Mouse (Mus musculus) heart, adult 9 months (tissue): Measurements from ENCODE around the gene Fermt3.
"Not testable (repeated sequence)": the region's sequence is repeated elsewhere in the genome, so short reads cannot be mapped to it uniquely, and the experiment has no call there.

ENCODE experiments used
- DNase-seq, 2 experiments: peaks; one replicate each; pipeline ENCODE4 v3.0.0; 2022; ENCODE audit warnings: low spot score in 2 of 2

Gene Fermt3

DNA sequence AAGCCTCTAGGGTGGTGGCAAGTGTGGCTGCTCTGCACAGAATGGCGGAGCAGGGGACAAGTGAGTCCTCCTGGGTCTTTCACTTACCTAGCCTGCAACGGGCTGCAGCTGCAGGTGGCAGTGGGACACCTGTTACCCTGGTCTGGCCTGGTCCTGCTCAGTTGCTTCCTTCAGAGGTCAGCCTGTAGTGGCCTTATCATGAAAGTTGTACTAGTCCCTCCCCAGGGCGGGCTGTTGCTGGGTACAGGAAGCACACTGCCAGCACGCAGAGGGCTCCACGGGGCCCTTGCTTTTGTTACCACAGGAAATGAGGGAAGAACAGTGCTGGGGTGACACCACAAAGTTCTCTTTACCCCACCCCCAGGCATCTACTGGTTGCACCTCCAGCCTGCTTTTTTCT lies at the start of gene Fermt3:
Gene Fermt3 (minus strand): TSS at position 279 of the 400 bp plus-strand sequence.
- DNase-seq, result peak; percentile 48 to 69

DNA sequence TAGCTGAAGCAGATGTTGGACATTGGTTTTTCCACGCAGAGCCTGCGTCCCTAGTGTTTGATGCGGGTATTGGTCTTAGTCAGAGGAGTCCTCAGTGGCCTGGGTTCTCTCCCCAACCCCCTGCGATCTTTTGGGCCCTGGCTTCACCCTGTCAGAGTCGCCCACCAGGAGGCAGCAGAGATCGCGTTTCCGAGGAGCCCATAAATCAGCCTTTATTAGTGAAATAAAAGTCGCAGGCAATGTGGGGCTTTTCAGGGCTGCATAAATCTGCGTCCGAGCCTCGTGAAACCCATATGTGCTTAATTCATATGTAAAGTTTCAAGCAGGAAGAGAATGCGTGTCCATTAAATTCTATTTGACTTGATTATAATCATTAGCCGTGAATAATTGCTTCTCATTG lies 48.9 kb upstream of the Fermt3 start:
- DNase-seq, result peak; percentile 20 to 58

DNA sequence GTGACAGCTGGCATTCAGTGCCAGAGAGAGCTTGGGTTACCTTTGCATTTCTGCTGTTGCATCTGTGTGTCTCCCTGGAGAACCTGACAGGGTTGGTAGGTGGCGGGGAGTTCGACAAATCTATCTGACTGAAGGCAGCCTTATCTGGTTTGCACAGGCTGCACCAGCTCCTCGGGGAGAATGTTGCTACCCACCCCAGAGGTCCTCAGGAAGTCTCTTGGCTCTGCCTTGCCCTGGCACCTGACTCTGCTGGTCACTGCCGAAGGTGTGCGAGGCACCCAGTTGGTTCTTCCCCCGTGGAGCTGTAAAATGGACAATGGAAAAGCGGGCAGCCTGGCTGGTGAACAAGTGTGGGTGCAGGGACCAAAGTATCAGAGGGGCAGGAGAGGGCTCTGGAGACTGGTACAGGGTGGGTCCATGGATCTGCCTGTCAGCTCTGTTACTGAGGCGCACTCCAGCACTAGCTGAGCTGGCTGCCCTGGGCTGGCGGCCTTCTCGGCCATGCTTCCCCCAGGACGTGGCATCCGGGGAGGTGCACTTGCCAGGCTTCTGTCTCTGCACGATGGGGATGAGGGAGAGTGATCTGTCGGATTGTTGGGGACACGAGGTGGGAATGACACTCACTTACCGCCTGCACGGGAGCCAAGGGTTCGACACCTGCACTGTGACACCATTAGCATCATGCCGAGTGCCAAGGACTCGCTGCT lies 48.2 kb upstream of the Fermt3 start:
- no peak for DNase-seq

DNA sequence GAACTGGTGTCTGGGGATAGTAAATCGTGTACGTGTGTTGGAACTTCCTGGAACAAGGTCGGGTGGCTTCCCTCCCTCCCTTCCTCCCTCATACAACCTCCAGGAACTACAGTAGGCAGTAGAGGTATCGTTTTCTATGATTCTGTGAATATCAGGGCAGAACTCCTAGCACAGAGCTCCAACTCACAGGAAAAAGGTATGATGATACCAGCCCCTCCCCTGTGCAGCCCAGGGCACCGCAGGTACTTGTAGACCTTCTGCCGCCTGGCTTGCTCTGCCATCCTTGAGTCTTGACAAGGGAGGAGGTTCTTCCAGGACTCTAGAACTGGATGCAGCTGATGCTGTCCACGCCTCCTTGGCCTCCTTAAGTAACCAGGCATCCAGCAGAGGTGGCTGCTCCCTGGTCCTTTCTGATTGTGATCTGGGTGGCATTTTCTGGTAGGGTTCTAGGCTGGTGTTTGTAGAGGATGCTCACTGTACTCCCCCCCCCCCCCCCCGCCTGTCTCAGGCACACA lies 47.6 kb upstream of the Fermt3 start:
- DNase-seq, result no peak

DNA sequence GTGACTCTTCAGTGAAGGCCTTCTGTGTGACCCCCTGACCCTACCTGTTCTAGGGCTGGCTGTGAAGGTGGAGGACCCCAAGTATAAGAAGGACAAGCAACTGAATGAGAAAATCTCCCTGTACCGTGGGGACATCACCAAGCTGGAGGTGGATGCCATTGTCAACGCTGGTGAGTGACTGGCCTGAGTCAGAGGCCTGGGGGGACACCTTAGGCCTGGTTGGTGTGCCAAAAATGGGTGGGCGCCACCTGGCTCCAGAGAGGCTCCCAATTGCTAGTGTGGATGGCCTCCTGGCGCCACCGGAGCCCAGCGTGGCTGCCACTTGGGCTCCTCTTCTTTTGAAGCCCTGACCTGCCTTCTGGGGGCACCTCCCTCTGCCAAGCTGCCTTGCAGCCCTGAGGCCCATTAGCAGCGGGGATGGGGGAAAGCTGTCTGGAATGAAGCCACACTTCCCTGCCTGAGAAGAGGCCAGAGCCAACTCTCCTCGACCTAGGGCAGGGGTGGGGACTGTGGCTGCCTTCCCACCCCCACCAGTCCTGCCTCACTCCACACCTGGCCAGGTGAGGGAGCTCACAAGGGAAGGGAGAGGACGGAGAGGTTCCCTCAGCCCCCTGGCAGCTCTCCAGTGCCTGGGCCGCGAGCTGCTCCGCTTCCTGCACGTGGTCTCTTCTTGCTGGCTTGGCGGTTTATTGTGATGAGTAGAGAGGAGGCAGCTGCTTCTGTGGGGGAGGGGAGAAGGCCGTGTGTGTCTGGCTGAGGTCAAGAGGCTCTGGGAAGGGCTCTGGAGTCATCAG lies 47.0 kb upstream of the Fermt3 start:
- peak in 1 of 2 experiments; percentile 30 for DNase-seq

DNA sequence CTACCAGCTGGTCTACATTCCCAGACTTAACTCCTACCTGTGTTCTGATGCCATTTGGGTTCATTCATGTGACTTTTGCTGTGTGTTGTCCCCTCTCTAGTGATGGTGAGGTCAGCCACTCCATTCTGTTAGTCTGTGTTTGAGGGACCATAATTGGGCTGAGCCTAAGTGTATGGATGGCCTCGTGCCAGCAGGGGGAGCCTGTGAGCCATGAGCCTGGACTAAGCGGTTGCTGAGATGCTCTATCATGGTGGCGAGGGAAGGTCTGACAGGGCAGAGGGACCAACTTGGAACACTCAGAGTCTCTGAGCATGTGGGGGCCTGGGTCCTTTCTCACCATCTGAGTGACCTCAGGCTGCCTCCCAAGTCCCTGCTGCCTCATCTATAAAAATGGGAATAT lies 45.3 kb upstream of the Fermt3 start:
- peak; percentile 48 to 67 for DNase-seq

DNA sequence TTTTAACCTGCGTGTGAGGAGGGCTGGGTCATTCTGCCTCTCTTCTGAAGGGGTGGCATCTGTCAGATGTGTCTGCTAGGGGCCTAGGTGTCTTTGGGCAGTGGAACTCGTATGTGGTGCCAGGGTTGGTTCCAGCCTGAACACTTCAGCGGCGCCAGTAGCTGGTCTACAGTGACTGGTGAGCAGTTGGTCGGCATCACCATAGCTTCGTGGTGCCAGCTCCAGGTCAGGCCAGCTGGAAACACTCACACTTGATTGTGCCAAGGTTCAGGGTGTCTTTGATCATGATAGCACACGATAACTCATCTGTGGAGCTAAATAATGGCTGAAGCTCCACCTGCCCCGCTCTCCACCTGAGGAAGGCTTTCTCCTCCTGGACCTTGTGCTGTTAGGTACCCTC lies 43.6 kb upstream of the Fermt3 start:
- DNase-seq, result no peak

DNA sequence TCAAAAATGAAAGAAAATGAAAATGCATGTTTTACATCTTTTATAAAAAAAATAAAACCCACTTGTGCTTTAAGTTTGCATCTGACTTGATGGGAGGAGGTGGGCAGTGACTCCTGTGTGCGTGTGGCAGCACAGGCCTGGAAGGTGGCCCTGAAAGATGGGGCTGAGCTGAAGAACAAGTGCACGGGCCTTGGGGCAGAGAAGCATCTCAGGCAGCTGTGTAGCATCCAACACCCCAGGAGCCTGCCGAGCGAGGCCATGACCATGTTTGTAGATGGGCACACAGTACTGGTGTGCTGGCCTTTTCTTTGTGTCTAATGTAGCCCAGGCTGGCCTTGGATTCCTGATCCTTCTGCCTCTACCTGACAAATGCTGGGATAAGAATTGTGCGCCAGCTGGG lies 42.8 kb upstream of the Fermt3 start:
- no peak for DNase-seq

DNA sequence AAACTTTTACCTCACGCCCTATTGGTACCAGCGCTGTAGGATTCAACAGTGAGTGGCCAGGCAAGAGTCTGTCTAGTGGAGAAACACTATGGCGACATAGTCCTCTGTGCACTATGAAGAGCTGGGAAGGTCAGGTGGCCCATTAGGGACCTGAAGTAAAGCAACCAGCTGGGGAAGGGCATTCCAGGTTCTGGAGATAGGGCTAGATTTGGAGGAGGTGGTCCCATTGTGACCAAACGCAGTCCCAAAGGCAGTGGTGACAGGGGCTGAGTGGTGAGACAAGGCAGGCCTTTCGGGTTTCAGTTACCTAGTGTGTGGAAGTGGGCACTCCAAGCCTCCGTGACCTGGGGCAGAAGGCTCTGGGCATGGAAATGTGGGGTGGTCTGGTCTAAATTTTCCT lies 39.3 kb upstream of the Fermt3 start:
- DNase-seq, result no peak

DNA sequence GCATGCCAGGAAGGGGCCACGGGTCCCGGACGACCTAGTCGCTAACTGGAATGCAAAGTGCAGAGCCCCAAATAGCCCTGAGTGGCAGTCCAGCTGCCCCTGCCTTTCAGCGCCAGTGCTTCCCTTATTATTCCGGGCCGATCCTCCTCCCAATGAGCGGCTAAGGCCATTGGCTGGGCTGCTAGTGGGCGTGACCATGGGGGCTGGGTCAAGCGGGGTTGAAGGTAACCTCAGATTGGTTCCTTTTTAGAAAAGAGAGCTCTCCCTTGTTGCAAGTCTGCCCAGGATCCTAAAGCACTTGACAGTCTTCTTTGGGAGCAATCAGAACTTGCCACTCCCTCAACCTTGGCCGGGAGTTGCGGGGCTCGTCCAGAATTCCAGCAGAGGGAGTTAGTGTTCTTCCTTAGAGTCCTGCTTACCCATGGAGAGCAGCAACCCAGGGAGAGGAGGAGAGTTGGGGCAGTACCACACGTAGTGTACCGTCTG lies 38.5 kb upstream of the Fermt3 start:
- DNase-seq, result peak; percentile 90 to 93

DNA sequence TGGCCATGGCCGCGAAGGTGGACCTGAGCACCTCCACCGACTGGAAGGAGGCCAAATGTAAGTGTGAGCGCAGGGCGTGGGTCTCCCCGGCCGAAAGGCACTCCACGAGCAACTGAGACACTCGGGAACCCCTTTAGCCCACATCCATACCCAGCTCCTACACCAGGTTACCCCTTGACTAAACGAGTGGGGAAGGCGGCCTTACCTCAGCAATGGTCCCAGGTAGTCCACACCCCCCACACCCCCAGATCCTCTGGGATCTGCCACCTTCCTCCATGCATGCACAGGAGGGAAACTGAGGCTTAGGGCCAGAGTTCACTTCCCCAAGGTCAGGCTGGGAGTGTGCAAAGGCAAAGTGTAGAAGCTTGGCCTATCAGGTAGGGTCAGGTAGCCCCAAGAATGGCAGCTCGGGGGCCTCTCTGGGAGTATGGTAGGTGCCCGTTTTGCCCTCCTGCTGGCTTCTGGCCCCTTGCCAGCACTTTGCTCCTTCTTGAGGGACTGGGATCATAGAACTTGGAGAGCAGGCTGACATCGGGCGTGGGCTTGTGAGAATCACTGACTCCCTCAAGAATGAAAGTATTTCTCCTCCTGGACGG lies 38.0 kb upstream of the Fermt3 start:
- DNase-seq, result no peak

DNA sequence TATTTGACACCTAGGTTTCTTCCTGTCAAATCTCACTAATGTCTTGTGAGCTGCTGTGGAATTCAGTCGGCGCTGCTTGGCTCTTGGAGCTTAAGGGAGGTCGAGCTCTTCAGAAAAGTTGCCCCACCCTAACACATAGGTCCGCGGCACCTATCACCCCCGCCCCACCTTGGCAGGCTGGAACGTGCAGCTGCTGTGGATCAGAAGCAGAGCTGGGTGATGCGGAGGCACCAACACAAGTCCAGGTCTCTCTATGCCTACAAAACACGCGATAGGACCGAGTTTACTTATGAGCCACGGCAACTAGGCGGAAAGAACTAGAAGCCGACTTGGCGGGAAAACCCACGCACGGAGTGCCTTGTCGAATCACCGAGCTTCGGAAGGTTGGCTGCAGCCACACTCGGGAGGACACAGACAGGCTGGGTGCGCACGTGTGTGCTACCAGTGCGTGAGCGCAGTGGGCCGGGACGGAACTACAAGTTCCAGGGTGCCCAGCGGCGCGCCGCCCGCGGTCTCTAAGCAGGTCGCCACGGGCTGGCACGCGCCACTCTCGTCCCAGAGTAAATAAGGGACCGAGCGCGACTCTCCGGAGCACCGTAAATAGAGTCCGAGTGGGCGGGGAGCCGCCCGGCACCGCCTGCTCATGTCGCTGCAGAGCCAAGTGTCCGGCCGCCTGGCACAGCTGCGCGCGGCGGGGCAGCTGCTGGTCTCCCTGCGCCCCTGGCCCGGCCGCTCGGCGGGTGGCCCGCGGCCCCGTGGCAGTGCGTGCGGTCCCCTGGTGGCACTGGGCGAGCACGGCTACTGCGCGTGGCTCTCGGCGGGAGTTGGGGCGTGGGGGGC lies 37.2 kb upstream of the Fermt3 start, which contains the start of gene Macrod1:
Gene Macrod1 (plus strand): TSS at position 563 of the 840 bp plus-strand sequence.
- DNase-seq, result peak; percentile 77 to 85

DNA sequence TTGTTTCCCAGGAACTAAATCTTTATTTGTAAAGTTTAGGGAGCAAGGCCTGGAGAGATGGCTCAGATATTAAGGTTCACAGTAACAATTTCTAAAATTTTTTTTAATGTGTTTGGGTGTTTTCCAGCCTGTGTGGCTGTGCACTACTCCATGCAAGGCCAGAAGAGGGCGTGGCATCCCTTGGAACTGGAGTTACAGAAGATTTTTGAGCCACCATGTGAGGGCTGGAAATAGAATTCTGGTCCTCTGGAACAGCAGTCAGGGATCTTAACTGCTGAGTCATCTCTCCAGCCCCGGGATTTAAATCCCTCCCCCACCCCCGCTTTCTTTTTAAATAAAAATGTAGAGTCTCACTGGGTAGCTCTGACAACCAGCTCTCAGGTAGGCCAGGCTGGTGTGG lies 35.9 kb upstream of the Fermt3 start:
- DNase-seq, result peak; percentile 30 to 54

DNA sequence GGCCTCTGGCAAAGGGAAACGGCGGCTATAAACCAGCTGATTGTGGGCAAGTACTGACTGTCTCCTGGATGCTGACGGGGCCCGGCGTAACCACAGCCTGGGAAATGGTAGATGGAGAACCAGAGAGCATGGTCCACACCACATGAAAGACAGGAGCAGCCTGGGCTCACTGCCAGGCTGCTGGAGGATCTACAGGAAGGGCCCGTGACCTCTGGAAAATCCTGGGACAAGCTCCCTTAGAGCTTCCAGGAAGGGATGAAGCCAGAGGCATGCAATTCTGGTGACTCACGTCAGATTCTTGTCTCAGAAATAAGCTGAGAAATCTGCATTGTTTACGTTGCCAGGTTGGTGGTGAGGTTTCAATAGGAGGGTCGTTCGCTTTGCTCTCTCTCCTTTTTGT lies 35.5 kb upstream of the Fermt3 start:
- peak; percentile 45 to 47 for DNase-seq

DNA sequence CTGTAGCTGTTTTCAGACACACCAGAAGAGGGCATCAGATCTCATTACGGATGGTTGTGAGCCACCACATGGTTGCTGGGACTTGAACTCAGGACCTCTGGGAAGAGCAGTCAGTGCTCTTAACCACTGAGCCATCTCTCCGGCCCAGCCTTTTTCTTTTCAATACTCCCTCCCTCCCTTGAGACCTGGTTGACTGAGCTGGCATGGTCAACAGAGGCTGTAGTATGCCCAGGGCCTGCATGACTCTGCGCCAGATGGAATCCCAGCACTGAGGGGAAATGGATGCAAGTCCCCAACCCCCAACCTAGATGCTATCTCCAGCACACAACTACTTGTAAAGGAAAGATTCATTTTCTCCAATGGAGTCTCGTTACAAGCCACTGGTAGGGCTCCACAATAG lies 34.1 kb upstream of the Fermt3 start:
- not testable (repeated sequence) for DNase-seq

DNA sequence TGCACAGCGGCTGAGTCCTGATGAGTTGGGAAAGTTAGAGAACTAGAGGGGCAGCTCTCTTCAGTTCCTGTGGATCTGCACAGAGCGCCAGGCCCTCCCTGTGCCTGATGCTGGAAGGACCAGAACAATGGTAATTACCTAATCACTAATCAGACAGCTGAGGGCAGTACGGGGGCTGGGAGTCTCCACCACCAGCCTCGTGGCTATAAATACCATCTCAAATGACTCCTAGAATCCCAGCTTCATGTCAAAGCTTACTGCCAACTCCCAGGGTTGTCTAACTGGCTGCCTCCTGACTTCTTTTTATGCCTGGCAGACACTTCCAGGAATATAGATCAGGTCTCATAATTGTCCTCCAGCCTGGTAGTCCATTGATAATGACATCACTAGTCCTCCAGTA lies 25.4 kb upstream of the Fermt3 start:
- DNase-seq, result peak; percentile 45 to 54

DNA sequence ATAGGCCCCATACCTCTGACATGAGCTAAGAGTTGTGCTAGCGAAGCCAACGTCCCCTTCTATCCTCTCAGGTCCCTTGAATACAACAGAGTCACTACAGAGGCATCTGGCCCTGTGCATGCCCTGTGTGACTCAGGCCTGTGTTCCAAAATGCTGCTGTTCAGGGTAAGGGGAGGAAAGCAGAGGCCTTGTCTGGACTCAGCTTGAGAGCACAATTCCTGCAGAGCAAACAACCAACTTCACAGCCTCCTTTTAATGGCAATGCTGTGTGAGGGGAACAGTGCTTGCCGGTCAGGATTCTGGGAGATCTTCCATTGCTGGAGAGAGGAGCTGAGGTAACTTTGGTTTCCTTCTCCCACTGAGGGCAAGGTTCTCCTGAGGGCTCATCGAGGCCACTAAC lies 25.0 kb upstream of the Fermt3 start:
- DNase-seq, result no peak

DNA sequence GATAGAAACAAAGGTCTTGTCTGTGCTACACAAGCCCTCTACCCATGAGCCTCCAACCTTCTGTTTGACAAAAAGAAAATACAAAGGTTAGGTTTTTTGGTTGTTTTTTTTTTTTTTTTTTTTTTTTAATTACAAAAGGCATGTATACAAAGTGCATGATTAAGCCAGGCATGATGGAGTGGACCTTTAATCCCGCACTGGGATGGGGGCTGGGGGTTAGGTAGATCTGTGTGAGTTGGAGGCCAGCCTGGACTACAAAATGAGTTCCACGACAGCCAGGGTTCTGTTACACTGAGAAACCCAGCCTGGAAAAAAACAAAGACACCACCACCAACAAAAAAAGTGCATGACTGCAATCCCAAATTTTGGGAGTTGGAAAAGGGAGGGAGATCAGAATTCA lies 21.9 kb upstream of the Fermt3 start:
- no peak for DNase-seq

DNA sequence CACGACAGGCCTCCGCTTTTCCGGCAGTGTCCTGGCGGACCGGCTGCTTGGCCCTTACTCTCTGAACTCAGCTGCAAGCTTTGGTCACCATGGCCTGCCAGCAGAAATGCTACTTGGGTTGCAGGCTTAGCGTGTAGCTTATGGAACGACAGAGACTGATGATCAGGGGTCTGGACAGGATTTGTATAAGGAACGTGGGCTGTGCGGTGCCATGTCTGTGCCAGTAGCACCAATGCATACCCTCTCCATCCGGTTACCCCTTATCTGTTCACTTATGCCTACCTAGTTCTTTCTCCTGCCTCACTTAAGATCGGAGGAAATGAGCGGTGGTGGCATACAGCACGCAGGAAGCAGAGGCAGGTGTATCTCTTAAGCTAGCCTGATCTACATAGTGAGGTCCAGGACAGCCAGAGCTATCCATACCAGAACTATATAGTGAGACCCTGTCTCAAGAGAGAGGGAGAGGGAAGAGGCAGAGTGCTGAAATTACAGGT lies 21.4 kb upstream of the Fermt3 start:
- DNase-seq, result no peak

DNA sequence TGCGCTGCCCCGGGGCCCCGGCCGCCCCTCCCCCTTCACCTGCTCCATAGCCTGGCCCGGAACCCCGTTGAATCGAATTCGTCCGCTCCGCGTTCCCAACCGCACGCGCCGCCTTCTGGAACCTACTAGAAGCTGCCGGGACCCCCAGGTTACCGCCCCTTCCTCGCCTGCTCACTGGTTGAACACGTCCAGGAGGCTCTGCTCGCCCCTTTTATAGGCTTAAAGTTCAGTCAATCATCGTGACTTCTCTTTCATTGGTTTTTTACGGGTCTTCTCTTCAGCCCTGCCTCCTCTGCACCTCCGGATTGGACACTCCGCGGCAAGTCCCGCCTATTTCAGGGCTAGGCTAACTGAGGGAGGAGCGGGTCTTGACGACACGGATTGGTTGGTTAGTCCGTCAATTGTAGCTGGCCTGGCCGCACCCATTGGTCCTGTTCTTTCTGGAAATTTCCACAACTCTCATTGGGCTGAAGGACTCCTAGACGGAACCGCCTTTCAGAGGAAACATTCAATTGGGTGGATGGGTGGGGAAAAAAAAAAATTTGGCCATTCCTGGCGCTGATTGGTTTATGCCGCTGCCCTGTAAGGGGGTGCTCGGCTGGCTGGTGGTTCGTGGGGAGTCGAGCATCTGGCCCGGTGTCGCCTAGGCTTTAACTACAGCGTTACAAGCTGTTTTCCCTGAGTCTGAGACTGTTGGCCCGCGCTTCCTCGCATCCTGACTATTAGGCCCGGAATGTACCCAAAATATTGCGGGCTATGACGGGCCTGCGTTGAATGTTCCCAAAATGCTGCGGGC lies 20.8 kb upstream of the Fermt3 start, which contains the start of gene Stip1:
Gene Stip1 (minus strand): TSS at position 127 of the 796 bp plus-strand sequence.
- DNase-seq, result peak; percentile 100
